Mouse (Mus musculus) CH12.LX (cell line): ENCODE data around the gene Exosc9.

ENCODE experiments used
- CHD1 ChIP-seq: IDR thresholded peaks from 2 replicates; pipeline ENCODE4 v1.6.1; 2012; ENCODE audit warnings: low read depth, low read length, improper control_type of control experiment, inconsistent platforms
- CTCF ChIP-seq, 2 experiments: IDR thresholded peaks in 1 of 2; conservative IDR thresholded peaks in 1 of 2; 2 replicates each; pipeline ENCODE4 v1.5.1; 2011 to 2012; ENCODE audit warnings: low read depth in 2 of 2, low read length in 2 of 2, improper control_type of control experiment in 1 of 2, inconsistent platforms in 1 of 2, mild to moderate bottlenecking in 1 of 2, moderate library complexity in 1 of 2
- MXI1 ChIP-seq: IDR thresholded peaks from 2 replicates; pipeline ENCODE4 v1.6.1; 2011; ENCODE audit warnings: mild to moderate bottlenecking, low read depth, low read length, improper control_type of control experiment

- TF ChIP-seq CTCF (conservative IDR thresholded peaks at IDR 0.05 in 1 of 2, IDR thresholded peaks at IDR 0.05 in 1 of 2; ENCODE audit: low read depth in 2 of 2, low read length in 2 of 2) (no peak), CHD1 (no peak), MXI1 (no peak)
These were observed 31.0 kb upstream of the Exosc9 start, which contains the start of gene Gm11549 for GRCm38 (mm10) chr3:36521073-36522060.
